Mouse (Mus musculus) c-Kit-negative CD71-positive TER-119-positive erythroid progenitor cells, embryonic 14.5 days (primary cell): ENCODE measurements around the gene Epas1.
A peak's percentile ranks its signal among the peaks of the same experiment; 100 is the strongest.

Experiments
- DNase-seq: peaks from one replicate; pipeline ENCODE4 v3.0.0-alpha.2; 2013; ENCODE audit warnings: low read depth, low spot score

Epas1 gene

GRCm38 (mm10) chr17:86787805-86788204, 34.3 kb downstream of the Epas1 start:
- DNase-seq = no peak

- no peak for DNase-seq
Observed at GRCm38 (mm10) chr17:86788316-86788715, 34.8 kb downstream of the Epas1 start.

- DNase-seq = no peak
Observed at GRCm38 (mm10) chr17:86791925-86792324, 38.4 kb downstream of the Epas1 start.

DNA sequence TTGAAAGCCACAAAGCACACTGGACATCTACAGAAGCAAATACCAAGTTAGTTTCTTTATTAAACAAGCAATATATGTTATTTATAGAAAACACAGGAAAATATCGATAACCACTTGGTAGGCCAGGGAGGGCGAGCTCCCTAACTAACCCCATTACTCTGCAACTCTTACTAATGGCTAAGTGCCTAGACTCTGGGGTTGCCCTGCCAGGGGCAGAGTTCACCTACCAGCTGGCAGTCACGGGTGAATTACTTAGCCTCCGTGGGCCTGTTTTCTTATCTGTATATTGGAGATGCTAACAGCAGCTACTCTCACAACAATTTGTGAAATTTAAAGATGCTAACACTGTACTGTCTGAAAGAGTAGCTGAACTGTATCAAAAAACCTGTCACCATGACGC, 42.3 kb downstream of the Epas1 start:
- no peak for DNase-seq

- DNase-seq = no peak
Observed at GRCm38 (mm10) chr17:86797031-86797430, 43.5 kb downstream of the Epas1 start.

DNA sequence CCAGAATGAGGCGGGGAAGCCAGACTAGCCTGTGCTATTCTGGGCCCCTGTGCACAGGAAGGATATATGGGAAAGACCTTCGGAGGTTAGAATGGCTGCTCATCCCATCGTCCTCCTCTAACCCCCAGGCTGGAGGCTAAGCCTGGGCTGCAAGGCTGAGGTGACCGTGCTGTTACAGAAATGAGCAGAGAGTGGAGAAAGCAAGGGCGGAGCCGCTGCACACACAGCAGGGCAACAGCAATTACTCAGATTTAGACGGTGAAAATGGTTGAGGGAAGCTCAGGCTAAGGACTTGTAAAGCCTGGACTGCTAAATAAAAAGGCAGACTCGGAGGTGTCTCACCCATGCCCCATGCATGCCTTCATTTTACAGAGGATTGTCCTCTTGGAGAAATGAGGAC, 45.0 kb downstream of the Epas1 start:
- no peak for DNase-seq

DNA sequence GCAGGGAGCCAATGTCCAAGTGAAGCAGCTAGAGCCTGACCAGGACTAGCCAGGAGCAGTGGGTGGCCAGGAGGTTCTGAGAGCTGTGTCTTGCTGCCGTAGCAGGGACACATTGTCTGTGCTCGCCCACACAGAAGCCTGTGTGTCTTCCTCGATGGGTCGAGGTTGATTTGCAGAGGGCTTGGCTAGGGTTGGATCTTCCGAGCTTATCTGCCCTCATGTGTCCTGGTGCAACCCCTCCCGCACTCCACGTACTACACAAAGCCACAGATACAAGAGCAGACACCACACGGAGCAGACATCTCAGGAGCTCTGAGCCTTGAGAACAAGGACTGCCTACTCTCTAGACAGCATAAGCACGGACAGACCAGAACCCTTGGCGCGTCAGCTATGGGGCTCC, 45.5 kb downstream of the Epas1 start:
- no peak for DNase-seq

DNA sequence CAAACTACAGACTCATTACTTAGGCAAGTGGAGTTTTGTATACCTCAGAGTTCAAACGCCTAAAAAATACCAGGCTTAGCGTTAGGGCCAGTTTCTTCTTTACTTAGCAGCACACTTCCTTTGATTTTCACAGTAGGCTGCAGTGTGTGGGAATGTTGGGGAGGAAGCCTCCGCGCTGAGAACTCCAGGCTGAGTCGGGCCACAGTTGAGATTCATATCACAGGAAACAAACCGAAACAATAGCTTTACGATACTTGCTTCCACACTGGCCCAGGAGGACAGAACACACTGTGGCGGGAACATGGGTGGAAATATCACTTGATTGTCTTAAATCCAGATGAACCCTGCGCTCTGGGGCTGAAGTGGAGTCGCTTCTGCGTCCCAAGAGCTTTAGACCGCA, 47.0 kb downstream of the Epas1 start:
- DNase-seq = no peak

DNA sequence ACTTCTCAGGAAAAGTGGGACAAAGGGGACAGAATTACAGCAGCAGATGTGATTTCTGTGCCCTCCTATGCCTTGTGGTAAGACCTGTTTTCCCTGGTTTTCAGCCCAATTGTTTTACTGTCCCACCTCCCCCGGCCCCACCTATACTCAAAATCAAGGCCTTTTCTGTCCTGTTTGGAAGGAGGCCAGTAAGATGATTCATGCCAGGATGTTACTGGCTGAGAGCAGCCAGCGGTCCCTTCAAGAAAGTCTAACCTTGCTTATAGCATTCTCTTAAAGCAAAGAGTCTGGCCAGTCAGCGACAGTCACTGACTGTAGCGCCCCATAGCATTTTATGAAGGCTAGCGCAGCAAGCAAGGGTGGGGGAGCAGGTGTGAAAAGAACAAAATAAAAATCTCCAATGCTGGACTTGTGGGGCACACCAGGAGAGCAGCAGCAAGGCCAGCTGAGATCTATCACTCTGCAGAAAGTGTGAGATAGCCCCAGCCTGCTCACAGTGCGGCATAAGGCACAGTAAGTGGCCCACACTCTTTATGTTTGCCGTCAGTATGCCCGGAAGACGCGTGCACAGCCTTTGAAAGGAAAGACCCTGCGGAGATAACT, 47.8 kb downstream of the Epas1 start:
- no peak for DNase-seq

DNA sequence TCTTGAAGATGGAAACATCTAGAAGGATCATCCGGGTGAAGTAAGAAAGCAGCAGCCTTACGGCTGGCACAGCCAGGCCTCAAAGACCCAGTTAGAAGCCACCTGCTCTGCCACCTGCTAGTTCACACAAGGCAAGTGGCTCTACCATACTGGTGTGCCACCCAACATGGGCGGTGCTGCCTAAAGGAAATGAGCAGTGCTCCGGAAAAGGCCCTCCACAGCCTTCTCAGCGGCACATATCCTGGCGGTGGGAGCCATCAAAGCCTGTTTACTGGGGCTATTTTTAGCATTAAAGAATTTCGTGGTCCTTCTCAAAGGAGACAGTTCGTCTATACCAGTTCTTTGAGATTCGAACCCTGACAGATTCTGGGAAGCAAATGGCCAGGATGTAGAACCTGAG, 48.4 kb downstream of the Epas1 start:
- no peak for DNase-seq

DNA sequence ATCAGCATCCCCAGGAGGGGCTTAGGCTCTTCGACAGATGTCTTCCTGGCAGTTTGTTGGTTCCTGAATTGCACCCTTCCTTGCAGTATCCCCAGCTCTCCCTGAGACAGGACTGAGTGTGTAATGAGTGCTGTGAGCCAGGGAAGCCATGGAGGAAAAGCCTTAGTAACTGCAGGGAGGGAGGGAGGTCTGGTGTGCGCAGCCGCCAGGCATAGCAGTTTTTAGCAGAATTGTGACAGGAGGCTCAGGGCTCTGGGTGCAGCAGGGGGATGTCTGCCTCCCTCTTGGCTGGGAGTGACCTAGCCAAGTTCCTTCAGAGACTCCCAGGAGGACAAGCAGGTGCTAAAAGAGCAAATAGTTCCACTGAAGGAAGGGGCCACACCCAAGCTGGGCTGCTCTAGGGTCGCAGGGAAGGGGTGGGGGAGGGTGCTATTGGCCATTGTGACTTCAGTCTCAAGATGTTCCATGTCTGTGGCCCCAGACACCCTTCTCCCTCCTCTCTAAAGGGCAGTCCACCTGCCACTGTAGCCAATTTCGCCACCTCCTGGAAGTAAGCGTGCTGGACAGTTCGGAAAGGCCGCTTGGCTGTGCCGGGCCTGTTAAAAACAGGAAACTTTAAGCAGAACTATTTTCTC, 49.0 kb downstream of the Epas1 start:
- DNase-seq = no peak

DNA sequence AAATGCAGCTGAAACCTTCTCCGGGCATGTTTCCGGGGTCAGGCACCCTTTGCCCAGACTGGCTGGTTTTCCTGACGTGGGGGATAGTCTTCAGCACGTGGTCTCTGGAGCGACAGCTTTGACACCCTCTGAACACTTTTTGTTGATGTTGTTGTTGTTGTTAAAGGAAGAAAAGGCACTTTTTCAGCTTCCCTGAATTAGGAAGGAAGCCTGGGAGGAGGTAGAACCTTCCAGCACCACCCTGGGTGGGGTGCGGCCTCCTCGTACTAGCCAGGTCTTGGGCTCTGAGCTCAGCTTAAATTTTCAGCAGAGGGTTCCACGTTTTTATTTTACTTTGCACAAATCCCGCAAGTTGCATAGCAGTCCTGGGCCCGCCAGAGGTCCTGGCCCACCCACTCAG, 49.6 kb downstream of the Epas1 start:
- DNase-seq = no peak

- DNase-seq = no peak
Observed at GRCm38 (mm10) chr17:86803653-86804052, 50.2 kb downstream of the Epas1 start.

DNA sequence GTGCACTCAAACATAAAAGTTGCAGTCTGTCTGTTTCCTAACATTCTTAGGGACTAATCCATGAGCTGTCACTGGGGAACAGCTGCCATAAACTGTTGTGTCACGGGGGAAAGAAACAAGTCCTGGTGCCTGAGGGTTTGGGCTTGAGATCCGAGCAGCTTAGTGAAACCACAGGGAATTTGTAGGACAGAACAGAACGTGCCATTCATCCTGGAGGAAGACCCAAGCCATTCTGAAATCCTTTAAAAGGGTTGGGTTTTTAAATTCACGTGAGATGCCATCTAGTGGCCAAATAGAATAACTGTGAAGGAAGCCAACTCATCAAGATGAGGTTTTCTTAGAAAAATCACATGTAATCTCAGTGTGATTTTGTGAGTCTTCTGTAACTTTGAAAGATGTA, 58.5 kb downstream of the Epas1 start:
- DNase-seq = no peak

- DNase-seq = peak; percentile 9
Observed at GRCm38 (mm10) chr17:86814320-86814719, 60.8 kb downstream of the Epas1 start.

DNA sequence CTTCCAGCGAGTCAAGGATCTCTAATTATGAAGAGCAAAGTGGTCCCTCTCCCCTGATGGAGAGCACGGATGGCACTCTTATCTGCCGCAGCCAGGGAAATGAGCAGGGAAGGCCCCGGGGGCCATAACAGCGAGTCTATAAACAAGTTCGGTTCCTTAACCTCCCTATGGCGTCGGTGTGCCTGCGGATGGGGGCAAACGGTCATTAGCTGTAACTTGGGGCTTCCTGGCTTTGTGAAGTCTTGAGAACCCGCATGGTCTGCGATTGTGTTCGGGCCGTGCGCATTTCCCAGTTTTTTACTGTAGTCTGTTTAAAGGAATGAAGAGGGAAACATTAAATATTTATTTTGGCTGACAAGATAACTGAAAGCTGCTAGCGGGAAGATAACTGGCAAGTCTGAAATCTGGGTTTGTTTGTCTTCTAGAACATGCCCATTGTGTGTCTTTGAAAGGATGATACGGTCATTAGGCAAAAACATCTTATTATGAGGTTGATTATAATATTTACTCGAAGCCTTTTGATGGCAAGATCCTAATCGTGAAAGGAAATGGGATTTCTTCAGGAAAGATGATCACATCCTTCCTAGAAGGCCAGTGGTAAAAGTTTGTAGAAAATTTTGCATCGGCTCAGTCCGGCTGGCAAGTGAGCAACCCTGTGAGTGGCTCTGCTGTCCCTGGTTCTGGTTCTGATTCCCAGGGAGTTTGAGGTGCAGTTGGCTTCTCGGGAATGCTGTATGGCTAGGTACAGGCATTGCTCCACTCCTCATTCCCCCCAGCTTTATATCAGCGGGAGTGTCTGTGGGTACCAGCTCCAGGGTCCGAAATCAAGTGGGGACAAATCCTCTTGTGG, 61.7 kb downstream of the Epas1 start:
- no peak for DNase-seq

DNA sequence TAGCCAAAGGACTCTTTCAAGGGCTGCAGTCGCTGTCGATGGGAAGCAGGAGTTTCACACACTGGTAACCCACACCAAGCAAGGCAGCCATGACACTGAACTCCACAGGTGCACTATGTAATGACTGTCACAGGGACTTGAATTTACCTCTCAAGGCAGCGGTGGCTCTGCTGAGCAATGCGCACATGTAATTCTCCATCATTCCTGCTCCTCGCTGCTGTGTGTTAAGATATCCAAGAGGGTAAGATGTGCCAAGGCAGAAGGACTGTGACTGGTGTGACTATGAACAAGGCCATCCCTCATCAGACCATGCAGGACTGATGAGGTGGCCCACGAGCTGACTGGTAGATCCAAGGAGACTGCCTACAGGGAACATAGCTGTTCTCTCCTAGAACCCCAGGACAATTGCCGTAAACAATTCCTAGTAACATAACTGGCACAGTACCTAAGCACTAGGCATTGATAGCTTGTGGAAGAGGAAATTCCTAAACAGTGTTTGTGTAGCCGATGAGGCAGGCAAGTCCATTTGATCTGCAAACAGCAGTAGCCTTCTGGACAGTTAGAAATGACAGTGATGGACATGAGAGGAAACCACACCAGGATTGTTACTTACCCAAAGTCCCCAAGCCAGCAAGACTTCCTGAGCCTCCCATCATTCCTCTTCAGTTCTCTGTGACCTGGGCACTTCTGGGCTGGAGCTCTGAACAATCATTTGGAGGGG, 68.7 kb downstream of the Epas1 start:
- DNase-seq = no peak

DNA sequence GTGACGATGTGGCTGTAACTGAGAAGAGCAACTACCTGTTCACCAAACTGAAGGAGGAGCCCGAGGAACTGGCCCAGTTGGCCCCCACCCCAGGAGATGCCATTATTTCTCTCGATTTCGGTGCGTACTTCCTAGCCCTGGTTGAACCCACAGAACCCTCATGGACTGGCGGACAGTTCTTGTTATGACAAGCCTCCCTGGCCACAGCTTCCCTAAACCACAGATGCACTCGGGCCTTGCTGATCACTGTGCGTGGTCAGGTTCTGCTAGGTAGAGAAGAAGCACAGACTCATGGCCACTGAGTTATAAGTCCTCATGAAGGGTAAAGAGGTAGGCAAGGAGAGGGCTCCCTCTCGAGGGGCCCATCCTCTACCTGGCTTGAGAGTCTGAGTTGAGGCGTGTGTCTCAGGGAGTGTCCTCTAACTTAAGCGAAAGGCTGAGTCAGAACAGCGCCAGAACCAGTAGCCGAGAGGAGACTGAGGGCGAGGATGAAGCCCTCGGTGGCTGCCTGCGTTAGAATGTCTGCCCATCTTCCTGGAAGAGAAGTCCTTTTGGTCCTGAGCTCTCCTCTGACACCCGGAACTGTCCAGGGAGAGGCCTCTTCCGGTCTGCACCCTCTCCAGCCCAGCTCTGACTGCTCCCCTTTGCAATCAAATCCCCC, 71.1 kb downstream of the Epas1 start:
- DNase-seq = no peak

GRCm38 (mm10) chr17:86825163-86825902, 71.8 kb downstream of the Epas1 start:
- DNase-seq = no peak

GRCm38 (mm10) chr17:86826376-86826775, 72.9 kb downstream of the Epas1 start:
- no peak for DNase-seq
